Mouse (Mus musculus): ENCODE data around the gene Gm21983. TPM values are rescaled to one million over a fixed set of nuclear protein-coding genes. Genes with fewer than 3 reads are reported as not detected.
A peak's percentile ranks its signal among the peaks of the same experiment; 100 is the strongest.

Gm21983 gene
- polyA plus RNA-seq, 1 experiment from 2014 or later, result 0.81 TPM

MicroRNAs within 50 kb of the gene (microRNA counts, 519-probe panel; counts per million panel counts)
- microRNA mmu-miR-1191, result 684 counts per million, percentile 72 among the panel's probes with 10 or more counts

Small RNA genes within 50 kb of the gene (microRNA-seq; reads per million reads assigned to microRNA genes)
- 14.9 reads per million, percentile 25 among the genes with 10 or more reads in this experiment for gene Mir1191
- 1.5 reads per million for gene Mir3101

Other genes starting within 250 kb of the Gm21983 start
- not detected in 2 replicates for gene Cyp2a22, start 241.7 kb downstream of the Gm21983 start, polyA plus RNA-seq (2016; fragmentation: Nextera tagmentation; extraction: Ambion mirVana)
- gene Cyp2a12, start 152.0 kb downstream of the Gm21983 start, polyA plus RNA-seq (2016; fragmentation: Nextera tagmentation; extraction: Ambion mirVana), result not detected in 2 replicates
- gene Cyp2f2, start 61.2 kb downstream of the Gm21983 start, polyA plus RNA-seq (2016; fragmentation: Nextera tagmentation; extraction: Ambion mirVana), result not detected in 2 replicates
- 0.11 and 0.19 TPM in 2 replicates for gene Cyp2t4, start 27.4 kb downstream of the Gm21983 start, polyA plus RNA-seq (2016; fragmentation: Nextera tagmentation; extraction: Ambion mirVana)
- 95.2 and 97.8 TPM in 2 replicates for gene Egln2, start 14.3 kb downstream of the Gm21983 start, polyA plus RNA-seq (2016; fragmentation: Nextera tagmentation; extraction: Ambion mirVana)
- 59.8 and 67.0 TPM in 2 replicates for gene Rab4b, start 2.2 kb downstream of the Gm21983 start, polyA plus RNA-seq (2016; fragmentation: Nextera tagmentation; extraction: Ambion mirVana)
- gene Mia, start 71 bp upstream of the Gm21983 start, polyA plus RNA-seq (2016; fragmentation: Nextera tagmentation; extraction: Ambion mirVana), result 1.1 and 5.0 TPM in 2 replicates
- gene BC024978, start 14.7 kb upstream of the Gm21983 start, polyA plus RNA-seq (2016; fragmentation: Nextera tagmentation; extraction: Ambion mirVana), result 3.6 and 4.5 TPM in 2 replicates
- gene Snrpa, start 15.2 kb upstream of the Gm21983 start, polyA plus RNA-seq (2016; fragmentation: Nextera tagmentation; extraction: Ambion mirVana), result 415 and 452 TPM in 2 replicates
- gene Itpkc, start 47.6 kb upstream of the Gm21983 start, polyA plus RNA-seq (2016; fragmentation: Nextera tagmentation; extraction: Ambion mirVana), result 7.2 and 7.9 TPM in 2 replicates
- gene Coq8b, start 51.9 kb upstream of the Gm21983 start, polyA plus RNA-seq (2016; fragmentation: Nextera tagmentation; extraction: Ambion mirVana), result 16.3 and 16.4 TPM in 2 replicates
- gene Numbl, start 77.3 kb upstream of the Gm21983 start, polyA plus RNA-seq (2016; fragmentation: Nextera tagmentation; extraction: Ambion mirVana), result 7.9 and 10.4 TPM in 2 replicates
- gene Ltbp4, start 156.6 kb upstream of the Gm21983 start, polyA plus RNA-seq (2016; fragmentation: Nextera tagmentation; extraction: Ambion mirVana), result 6.7 and 10.6 TPM in 2 replicates
- gene Shkbp1, start 174.9 kb upstream of the Gm21983 start, polyA plus RNA-seq (2016; fragmentation: Nextera tagmentation; extraction: Ambion mirVana), result 46.1 and 61.2 TPM in 2 replicates
- not detected in 2 replicates for gene Gm20479, start 176.3 kb upstream of the Gm21983 start, polyA plus RNA-seq (2016; fragmentation: Nextera tagmentation; extraction: Ambion mirVana)